Mouse (Mus musculus) embryonic facial prominence, embryonic 11.5 days (tissue): ENCODE data around the gene Osbp2. TPM values are rescaled to one million over a fixed set of nuclear protein-coding genes. Genes with fewer than 3 reads are reported as not detected.

ENCODE experiments used
- ATAC-seq: fragments of 200-750 bp; cut with Nextera tagmentation; replicated peaks from 2 replicates; pipeline ENCODE4 v1.8.0; 2017; ENCODE audit warnings: low read depth; ENCODE audit not compliant: insufficient number of reproducible peaks, low FRiP score, low TSS enrichment
- DNase-seq: peaks from one replicate; pipeline ENCODE4 v3.0.0-alpha.2; 2015; ENCODE audit warnings: low spot score
- H3K27ac ChIP-seq: fragments of 300-500 bp; sonication (generic); replicated peaks from 2 replicates; pipeline ENCODE4 v1.5.1; 2014; ENCODE audit warnings: mild to moderate bottlenecking, low read depth, low read length, control low read depth
- H3K27me3 ChIP-seq: fragments of 300-500 bp; sonication (generic); 2 replicates; pipeline ENCODE4 v1.6.1; 2014; ENCODE audit warnings: mild to moderate bottlenecking, low read length, moderate library complexity, mixed read lengths; ENCODE audit not compliant: control insufficient read depth, insufficient read depth
- H3K36me3 ChIP-seq: fragments of 300-500 bp; sonication (generic); replicated peaks from 2 replicates; pipeline ENCODE4 v1.6.1; 2014; ENCODE audit warnings: low read depth, mild to moderate bottlenecking, low read length, moderate library complexity, mixed read lengths; ENCODE audit not compliant: control insufficient read depth, insufficient read depth
- H3K4me1 ChIP-seq: fragments of 300-500 bp; sonication (generic); 2 replicates; pipeline ENCODE4 v1.6.1; 2014; ENCODE audit warnings: low read length, mixed read lengths; ENCODE audit not compliant: control insufficient read depth, insufficient read depth
- H3K4me2 ChIP-seq: fragments of 300-500 bp; sonication (generic); 2 replicates; pipeline ENCODE4 v1.6.1; 2014; ENCODE audit warnings: low read depth, mild to moderate bottlenecking, control low read depth, low read length, moderate library complexity
- H3K4me3 ChIP-seq: fragments of 300-500 bp; sonication (generic); 2 replicates; pipeline ENCODE4 v1.5.1; 2014; ENCODE audit warnings: low read depth, low read length, control low read depth
- H3K9ac ChIP-seq: fragments of 300-500 bp; sonication (generic); replicated peaks from 2 replicates; pipeline ENCODE4 v1.6.1; 2014; ENCODE audit warnings: mild to moderate bottlenecking, control low read depth, low read length
- H3K9me3 ChIP-seq: fragments of 300-500 bp; sonication (generic); replicated peaks from 2 replicates; pipeline ENCODE4 v1.6.1; 2016; ENCODE audit warnings: mild to moderate bottlenecking, low read length, inconsistent platforms, mixed read lengths; ENCODE audit not compliant: control insufficient read depth
- WGBS: fragments of 180-500 bp; shearing (Covaris S2); extraction: QIAGEN DNeasy Blood & Tissue Kit; methylation state at CpG from one replicate; pipeline ENCODE4 v1.1.7; 2014; 5-methylcytosine and 5-hydroxymethylcytosine counted together
- polyA plus RNA-seq: library from polyadenylated mRNA; unstranded; fragments of >200 nt; fragmentation: Nextera tagmentation; extraction: Ambion mirVana; gene quantifications from 2 replicates; pipeline ENCODE4 v1.2.1, GENCODE M21; 2014

Osbp2 gene
- polyA plus RNA-seq, 1 experiment from 2014 or later, result 0.55 TPM

- no peaks in the 10 kb centered on the region for H3K9me3 ChIP-seq
- ATAC-seq (no peak; the same call in 1 of the 2 replicates), DNase-seq (peak; percentile 45)
- peak overlapping the region; percentile 60 for H3K9ac ChIP-seq
- H3K27me3 ChIP-seq, result peaks cover 10% of the 10 kb centered on the region
- H3K4me2 ChIP-seq, result peak overlapping the region; percentile 95
- WGBS, result under 1% methylated on average over 77 of the region's 90 CpGs
- H3K36me3 ChIP-seq, result no peaks in the 10 kb centered on the region
- no peak overlapping the region for H3K27ac ChIP-seq
- no peaks in the 10 kb centered on the region for H3K4me1 ChIP-seq
- peak overlapping the region; percentile 59 for H3K4me3 ChIP-seq
Measured at GRCm38 (mm10) chr11:3761775-3762501, 101.8 kb downstream of the Osbp2 start.

GRCm38 (mm10) chr11:3761339-3761738, 102.4 kb downstream of the Osbp2 start:
- DNase-seq (no peak), ATAC-seq (no peak; the same call in 1 of the 2 replicates)
- Histone ChIP-seq H3K36me3 (no peaks in the 10 kb centered on the region), H3K4me2 (peak overlapping the region; percentile 95), H3K9me3 (no peaks in the 10 kb centered on the region), H3K27me3 (peaks cover 10% of the 10 kb centered on the region), H3K27ac (no peak overlapping the region), H3K9ac (peak overlapping the region; percentile 60), H3K4me3 (peak overlapping the region; percentile 59), H3K4me1 (no peaks in the 10 kb centered on the region)
- WGBS, result 5% methylated on average over 11 of the region's 11 CpGs

- Histone ChIP-seq H3K9ac (no peak overlapping the region), H3K9me3 (no peaks in the 10 kb centered on the region), H3K4me1 (no peaks in the 10 kb centered on the region), H3K4me2 (no peak overlapping the region), H3K36me3 (no peaks in the 10 kb centered on the region), H3K27me3 (peaks cover 10% of the 10 kb centered on the region), H3K4me3 (no peak overlapping the region), H3K27ac (no peak overlapping the region)
- WGBS, result 72% methylated on average over 5 of the region's 5 CpGs
- ATAC-seq (no peak), DNase-seq (no peak)
Measured at GRCm38 (mm10) chr11:3759433-3759832, 104.3 kb downstream of the Osbp2 start.

DNA sequence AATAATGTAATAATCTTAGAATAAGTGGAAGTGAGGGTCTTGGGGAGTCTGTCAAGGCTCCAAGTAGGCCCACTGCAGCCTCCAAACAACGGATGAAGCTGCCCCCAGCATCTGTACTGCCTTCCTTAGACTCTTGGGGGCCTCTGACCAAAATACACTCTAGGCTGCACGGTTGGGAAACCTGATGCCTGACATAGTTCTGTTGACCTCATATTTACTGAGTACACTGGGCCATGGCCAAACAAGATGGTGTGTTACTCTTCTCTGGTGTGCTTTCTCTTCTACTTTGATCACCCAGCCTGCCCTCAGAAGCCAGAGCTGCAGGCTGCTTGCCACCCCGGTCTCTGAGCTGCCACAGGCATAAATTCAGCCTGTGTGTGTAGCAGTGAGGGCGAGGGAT, 108.4 kb downstream of the Osbp2 start:
- DNase-seq (no peak), ATAC-seq (no peak)
- Histone ChIP-seq H3K4me3 (no peak overlapping the region), H3K9ac (no peak overlapping the region; the same call in 1 of the 2 replicates), H3K4me1 (no peaks in the 10 kb centered on the region), H3K4me2 (no peak overlapping the region), H3K36me3 (no peaks in the 10 kb centered on the region), H3K9me3 (no peaks in the 10 kb centered on the region), H3K27ac (no peak overlapping the region), H3K27me3 (no peaks in the 10 kb centered on the region)
- WGBS, result 55% methylated on average over 4 of the region's 4 CpGs

- DNase-seq, result no peak
- Histone ChIP-seq H3K4me2 (no peak overlapping the region), H3K36me3 (no peaks in the 10 kb centered on the region), H3K9me3 (no peaks in the 10 kb centered on the region), H3K27me3 (no peaks in the 10 kb centered on the region), H3K4me1 (no peaks in the 10 kb centered on the region; the same call in 1 of the 2 replicates), H3K27ac (no peak overlapping the region), H3K9ac (no peak overlapping the region), H3K4me3 (no peak overlapping the region)
- 78% methylated on average over 7 of the region's 7 CpGs for WGBS
- no peak for ATAC-seq
Measured at GRCm38 (mm10) chr11:3754685-3755084, 109.0 kb downstream of the Osbp2 start.

GRCm38 (mm10) chr11:3753897-3754296, 109.8 kb downstream of the Osbp2 start:
- no peak for DNase-seq
- Histone ChIP-seq H3K4me3 (no peak overlapping the region), H3K4me2 (no peak overlapping the region), H3K4me1 (no peaks in the 10 kb centered on the region; the same call in 1 of the 2 replicates), H3K9me3 (no peaks in the 10 kb centered on the region), H3K9ac (no peak overlapping the region), H3K36me3 (no peaks in the 10 kb centered on the region), H3K27ac (no peak overlapping the region), H3K27me3 (no peaks in the 10 kb centered on the region)
- 63% methylated on average over 9 of the region's 9 CpGs for WGBS
- ATAC-seq, result no peak

GRCm38 (mm10) chr11:3752766-3753165, 110.9 kb downstream of the Osbp2 start:
- WGBS, result 64% methylated on average over 3 of the region's 3 CpGs
- Histone ChIP-seq H3K4me2 (no peak overlapping the region), H3K9ac (no peak overlapping the region), H3K27me3 (no peaks in the 10 kb centered on the region), H3K4me1 (no peaks in the 10 kb centered on the region; the same call in 1 of the 2 replicates), H3K4me3 (no peak overlapping the region), H3K27ac (no peak overlapping the region), H3K9me3 (no peaks in the 10 kb centered on the region), H3K36me3 (no peaks in the 10 kb centered on the region)
- ATAC-seq, result no peak
- no peak for DNase-seq

- no peak overlapping the region for H3K4me2 ChIP-seq
- H3K9ac ChIP-seq, result no peak overlapping the region
- no peaks in the 10 kb centered on the region for H3K36me3 ChIP-seq
- DNase-seq (no peak), ATAC-seq (no peak)
- no peaks in the 10 kb centered on the region for H3K9me3 ChIP-seq
- H3K4me1 ChIP-seq, result no peaks in the 10 kb centered on the region; the same call in 1 of the 2 replicates
- WGBS, result 34% methylated on average over 7 of the region's 7 CpGs
- H3K4me3 ChIP-seq, result no peak overlapping the region
- no peaks in the 10 kb centered on the region for H3K27me3 ChIP-seq
- no peak overlapping the region for H3K27ac ChIP-seq
Measured at GRCm38 (mm10) chr11:3749831-3750230, 113.9 kb downstream of the Osbp2 start.
